Mouse (Mus musculus): ENCODE results near the gene Amdhd1.

Gene Amdhd1

DNA sequence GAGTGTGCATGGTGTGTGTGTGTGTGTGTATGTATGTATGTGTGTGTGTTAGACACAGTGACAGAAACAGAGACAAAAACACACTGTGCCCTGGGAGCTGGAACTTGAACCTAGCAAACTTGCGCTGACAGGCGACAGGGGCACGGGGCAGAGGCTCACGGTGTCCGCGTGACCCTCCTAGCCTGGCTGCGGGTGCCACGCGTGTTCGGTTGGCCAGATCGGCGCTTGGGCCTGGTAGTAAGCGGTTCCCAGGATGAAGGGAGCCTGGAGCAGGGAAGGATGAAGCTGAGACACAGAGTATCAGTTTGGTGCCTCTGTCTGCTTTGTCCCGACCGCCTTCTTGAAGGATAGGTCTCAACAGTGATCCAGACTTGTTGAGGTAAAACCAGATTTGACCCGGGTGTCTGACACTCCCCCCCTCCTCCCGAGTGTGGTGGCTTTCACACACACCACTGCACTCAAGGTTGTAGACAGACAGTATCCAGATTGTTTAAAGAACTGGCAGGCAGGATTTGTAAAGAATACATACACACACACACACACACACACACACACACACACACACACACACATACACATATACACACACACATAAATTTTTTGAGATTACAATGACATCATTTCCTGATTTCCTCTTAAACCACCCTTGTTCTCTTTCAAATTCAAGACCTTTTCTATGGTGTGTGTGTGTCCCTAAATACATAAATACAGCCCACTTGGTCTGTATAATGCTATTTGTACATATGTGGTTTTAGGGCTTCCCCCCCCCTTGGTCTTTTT, 788 bp upstream of the Amdhd1 start, which contains the start of gene Ccdc38:
TSS of gene Ccdc38 (plus strand) at position 202 of the 780 bp plus-strand sequence.
- DNase-seq (ENCODE audit: low read depth, low spot score), result no peak

- DNase-seq (ENCODE audit: low read depth, low spot score), result no peak
These were observed 1.0 kb downstream of the Amdhd1 start for GRCm38 (mm10) chr10:93538818-93539217.

DNA sequence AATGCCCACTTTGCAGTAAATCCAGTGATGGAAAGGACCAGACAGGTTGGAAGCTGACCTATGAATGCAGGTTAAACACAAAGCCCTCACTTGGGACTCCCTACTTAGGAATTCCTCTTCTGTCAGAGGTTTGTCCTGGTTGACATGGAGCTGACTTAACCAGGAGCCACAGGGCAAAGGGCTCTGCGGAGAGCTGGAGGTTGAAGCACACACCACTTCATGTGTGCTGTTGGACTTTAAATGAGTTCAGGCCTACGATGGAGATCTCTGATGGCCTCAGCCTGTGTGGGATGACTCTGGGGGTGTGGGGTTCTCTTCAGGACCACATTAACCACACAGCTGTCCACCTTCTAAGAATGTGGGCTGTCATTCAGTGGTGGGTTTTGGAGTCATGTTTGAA, 1.5 kb downstream of the Amdhd1 start:
- DNase-seq (ENCODE audit: low read depth, low spot score), result no peak

DNA sequence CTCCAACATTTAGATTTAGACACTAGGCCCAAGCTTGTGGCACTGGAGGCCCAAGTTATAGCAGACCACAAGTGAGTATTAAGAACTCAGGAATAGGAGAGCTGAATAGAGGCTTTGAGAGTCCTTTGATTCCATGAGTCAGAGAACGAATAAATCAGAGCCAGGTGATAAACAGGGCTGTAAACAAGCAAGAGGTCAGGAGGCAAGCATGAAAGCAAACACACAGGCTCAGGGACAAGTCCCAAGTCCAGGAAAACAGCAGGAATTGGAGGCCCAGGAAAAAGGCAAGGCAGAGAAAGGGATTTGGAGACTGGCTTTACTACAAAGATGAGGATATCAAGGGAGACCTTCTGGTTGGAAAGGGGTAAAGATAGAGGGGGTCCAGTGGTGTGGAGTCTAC, 14.5 kb downstream of the Amdhd1 start:
- no peak for DNase-seq (ENCODE audit: low read depth, low spot score)

GRCm38 (mm10) chr10:93520994-93521393, 18.8 kb downstream of the Amdhd1 start:
- no peak for DNase-seq (ENCODE audit: low read depth, low spot score)

- DNase-seq (ENCODE audit: low read depth, low spot score), result no peak
These were observed 20.1 kb downstream of the Amdhd1 start for GRCm38 (mm10) chr10:93519756-93520155.

DNA sequence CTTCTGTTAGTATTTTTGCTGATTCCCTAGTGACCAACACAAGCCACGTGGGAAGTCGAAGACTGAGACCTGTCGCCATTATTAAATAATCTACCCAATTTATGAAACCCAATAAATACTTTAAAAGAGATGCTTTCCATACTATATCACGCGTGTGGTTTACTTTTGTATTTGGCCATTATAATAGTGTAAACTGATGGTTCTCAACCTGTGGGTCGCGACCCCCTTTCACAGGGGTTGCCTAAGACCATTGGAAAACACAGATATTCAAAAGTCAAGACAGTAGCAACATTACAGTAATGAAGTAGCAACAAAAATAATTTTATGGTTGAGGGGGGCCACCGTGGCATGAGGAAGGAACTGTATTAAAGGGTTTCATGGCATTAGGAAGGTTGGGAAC, 20.7 kb downstream of the Amdhd1 start:
- no peak for DNase-seq (ENCODE audit: low read depth, low spot score)

DNA sequence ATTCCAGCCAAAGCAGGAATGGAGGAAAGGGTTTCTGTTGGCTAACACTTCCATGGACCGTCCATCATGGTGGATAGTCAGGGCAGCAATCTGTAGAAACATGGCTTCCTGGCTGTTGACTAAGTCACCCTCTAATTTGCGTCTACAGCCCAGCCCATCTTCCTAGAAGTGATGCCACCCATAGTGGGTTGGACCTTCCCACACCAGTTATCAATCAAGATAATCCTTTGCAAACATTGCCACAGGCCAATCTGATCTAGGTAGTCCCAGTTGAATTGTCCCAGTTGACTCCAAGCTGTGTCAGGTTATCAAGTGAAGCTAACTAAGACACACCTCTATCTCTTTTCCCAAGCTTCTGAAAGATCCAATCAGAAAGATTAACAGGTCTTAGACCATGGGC, 21.2 kb downstream of the Amdhd1 start:
- DNase-seq (ENCODE audit: low read depth, low spot score), result no peak

DNA sequence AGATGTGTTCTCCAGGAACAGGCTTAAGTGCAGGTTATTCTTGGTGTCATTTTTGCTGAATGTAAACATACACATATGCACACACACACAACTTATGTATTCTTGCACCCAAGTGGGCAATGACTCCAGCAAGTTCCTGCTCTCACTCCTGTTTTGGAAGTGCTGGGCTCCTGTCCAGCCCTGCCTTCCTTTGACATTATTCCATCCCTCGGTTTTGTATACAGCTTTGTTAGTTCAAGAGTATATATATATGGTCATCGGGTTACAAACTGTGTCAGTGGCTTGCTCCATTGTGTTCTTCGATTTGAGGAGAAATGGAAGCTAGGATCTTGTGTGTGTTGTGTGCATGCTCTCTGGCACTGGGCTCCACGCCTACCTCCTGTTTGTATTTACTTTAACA, 21.6 kb downstream of the Amdhd1 start:
- no peak for DNase-seq (ENCODE audit: low read depth, low spot score)

GRCm38 (mm10) chr10:93517754-93518153, 22.1 kb downstream of the Amdhd1 start:
- DNase-seq (ENCODE audit: low read depth, low spot score), result no peak

GRCm38 (mm10) chr10:93515927-93516326, 23.9 kb downstream of the Amdhd1 start:
- DNase-seq (ENCODE audit: low read depth, low spot score), result no peak

- no peak for DNase-seq (ENCODE audit: low read depth, low spot score)
These were observed 24.4 kb downstream of the Amdhd1 start for GRCm38 (mm10) chr10:93515419-93515818.

GRCm38 (mm10) chr10:93509532-93510153, 30.2 kb downstream of the Amdhd1 start:
- DNase-seq (ENCODE audit: low read depth, low spot score), result no peak

GRCm38 (mm10) chr10:93508383-93508970, 31.4 kb downstream of the Amdhd1 start:
- no peak for DNase-seq (ENCODE audit: low read depth, low spot score)

DNA sequence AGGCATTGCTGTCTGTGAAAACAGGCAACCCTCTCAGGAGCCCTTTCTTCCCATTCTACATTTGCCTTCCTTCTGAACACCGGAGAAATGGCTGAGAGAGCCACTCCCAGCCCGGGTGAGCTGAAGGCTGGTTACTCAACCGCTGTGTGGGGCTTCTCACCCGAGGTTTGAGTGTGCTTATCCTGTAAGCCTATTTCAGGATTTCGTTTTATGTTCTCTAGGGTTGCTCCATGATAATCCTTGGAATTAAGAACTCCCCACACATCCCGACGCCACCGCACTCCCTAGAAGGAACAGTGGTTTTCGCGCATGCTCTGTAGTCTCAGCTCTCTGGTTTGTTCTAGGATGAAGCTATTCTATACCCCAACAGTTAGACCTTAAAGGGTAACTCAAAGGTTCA, 38.5 kb downstream of the Amdhd1 start:
- no peak for DNase-seq (ENCODE audit: low read depth, low spot score)

- DNase-seq (ENCODE audit: low read depth, low spot score), result no peak
These were observed 39.0 kb downstream of the Amdhd1 start for GRCm38 (mm10) chr10:93500864-93501263.

- no peak for DNase-seq (ENCODE audit: low read depth, low spot score)
These were observed 49.4 kb downstream of the Amdhd1 start for GRCm38 (mm10) chr10:93490451-93490850.

- no peak for DNase-seq (ENCODE audit: low read depth, low spot score)
These were observed 51.0 kb downstream of the Amdhd1 start for GRCm38 (mm10) chr10:93488828-93489226.

DNA sequence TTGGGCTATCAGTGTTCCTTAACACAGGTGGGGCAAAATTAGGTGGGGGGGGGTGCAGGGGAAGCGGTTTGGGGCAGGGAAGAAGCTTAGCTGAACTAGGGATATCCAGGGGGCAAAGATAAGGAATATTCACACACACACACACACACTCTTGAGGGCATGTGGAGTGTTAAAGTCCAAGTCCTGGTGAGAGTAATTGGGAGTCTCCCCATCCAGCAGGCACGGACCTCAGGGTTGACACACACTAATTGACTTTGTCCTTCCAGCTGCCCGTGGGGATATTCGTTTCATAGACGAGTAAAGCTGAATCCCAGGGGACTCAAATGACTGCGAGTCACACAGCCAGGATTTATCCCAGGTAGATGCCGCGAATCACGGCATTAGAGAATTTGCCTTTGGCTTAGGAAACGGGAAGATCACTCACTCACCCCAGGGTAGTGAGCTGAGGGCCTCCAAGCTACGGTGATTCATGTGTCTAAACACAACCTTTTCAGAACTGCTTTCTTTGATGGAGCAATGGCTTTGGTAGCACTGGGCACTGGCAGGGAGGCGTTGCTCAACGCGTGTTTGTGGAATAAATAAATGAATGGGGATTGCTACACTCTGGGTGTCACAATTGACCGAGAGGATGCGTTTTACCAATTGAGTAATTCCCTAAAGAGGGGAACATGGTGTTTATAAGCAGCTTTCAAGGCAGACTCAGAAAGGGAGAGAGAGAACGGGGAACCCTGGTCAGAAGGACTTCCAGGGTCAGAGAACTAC, 51.6 kb downstream of the Amdhd1 start, which contains the start of gene Hal:
TSS of gene Hal (plus strand) at position 703 of the 762 bp plus-strand sequence.
- DNase-seq (ENCODE audit: low read depth, low spot score), result no peak

GRCm38 (mm10) chr10:93486622-93487021, 53.2 kb downstream of the Amdhd1 start:
- no peak for DNase-seq (ENCODE audit: low read depth, low spot score)

DNA sequence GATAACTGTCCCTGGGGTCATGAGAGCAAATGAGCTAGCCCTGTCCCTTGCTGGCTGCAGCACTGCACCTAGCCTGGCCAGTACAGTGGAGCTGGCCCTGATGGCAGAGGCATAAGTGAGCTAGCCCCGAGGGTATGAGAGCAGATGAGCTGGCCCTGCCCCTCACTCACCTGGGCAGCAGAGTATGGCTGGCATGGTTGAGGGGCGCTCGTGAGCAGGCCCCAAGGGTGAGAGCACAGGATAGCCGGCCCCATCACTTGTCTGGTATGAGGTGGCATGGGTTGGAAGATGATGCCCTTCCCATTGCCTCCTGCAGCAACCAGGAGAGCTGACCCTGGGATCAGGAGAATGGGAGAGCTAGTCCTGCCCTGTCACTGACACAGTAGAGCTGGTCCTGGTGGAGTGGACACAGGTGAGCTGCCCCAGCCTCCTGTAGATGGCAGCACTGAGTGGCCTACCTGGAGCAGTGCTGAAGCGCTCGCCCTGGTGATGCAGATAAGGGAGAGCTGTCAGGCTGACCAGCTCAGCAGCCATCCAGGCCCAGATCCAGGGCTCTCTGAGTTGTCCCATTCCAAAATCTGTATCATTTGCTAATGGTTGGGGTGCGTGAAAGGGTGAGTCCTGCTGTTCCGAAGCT, 54.7 kb downstream of the Amdhd1 start:
- DNase-seq (ENCODE audit: low read depth, low spot score), result no peak

DNA sequence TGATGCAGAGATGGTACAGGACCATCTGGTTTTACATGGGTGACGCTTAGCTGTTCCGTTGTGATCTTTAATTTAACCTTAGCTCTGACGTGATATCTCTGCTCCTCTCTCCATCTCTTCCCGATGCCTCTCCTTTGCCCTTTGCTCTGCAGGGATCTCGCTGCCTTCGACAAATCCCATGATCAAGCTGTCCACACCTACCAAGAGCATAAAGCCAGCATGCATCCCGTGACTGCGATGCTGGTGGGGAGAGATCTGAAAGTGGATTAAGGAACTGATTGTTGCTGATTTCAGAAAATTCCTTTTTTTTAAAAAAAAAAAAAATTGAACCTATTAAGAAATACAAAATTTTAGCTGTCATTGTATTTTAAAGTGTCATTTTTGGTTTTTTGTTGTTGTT, 55.3 kb downstream of the Amdhd1 start:
- DNase-seq (ENCODE audit: low read depth, low spot score), result peak; percentile 25

All from skeletal muscle tissue, adult 2 months (tissue).